Mouse (Mus musculus): ENCODE measurements around the gene Zpr1.

The Zpr1 gene

GRCm38 (mm10) chr9:46329801-46330585 lies 57.1 kb downstream of the Zpr1 start:
- peak; percentile 28 for DNase-seq

- peak; percentile 47 for DNase-seq
These were observed 57.7 kb downstream of the Zpr1 start for GRCm38 (mm10) chr9:46330586-46330895.

- no peak for DNase-seq
These were observed 58.4 kb downstream of the Zpr1 start for GRCm38 (mm10) chr9:46331301-46331700.

Data from cerebellum, adult 9-11 months (tissue).